ENCODE assay signal across 14 mouse cellular contexts in genomic region chr6:114935362-114935761, GRCm38 (mm10).
"Had no signal": no experiment of that assay in that cellular context is flagged by ENCODE, and none has a peak within 500 bp of the region (broad histone marks: within the 10 kb centered on the region; RNA-seq: fewer than 3 reads in every experiment).

No protein-coding gene starts in this region.

- H3K27ac ChIP-seq: lung, embryonic 15.5 days; macrophage; midbrain, embryonic 13.5 days; midbrain, embryonic 15.5 days; neural tube, embryonic 12.5 days; stomach, embryonic 15.5 days had no signal

- H3K36me3 ChIP-seq: lung, embryonic 15.5 days; midbrain, embryonic 13.5 days; midbrain, embryonic 15.5 days; neural tube, embryonic 12.5 days; stomach, embryonic 15.5 days had no signal

- DNase-seq: lung, adult 2 months; lung, postnatal 14 days; lung, postnatal 36 days; right cerebral cortex, postnatal 14 days; thymus, adult 2 months; thymus, postnatal 25 days; thymus, postnatal 4 days had no signal

- H3K4me3 ChIP-seq: lung, embryonic 15.5 days; megakaryocyte, embryonic 14.5 days; midbrain, embryonic 13.5 days; midbrain, embryonic 15.5 days; neural tube, embryonic 12.5 days; stomach, embryonic 15.5 days had no signal

- H3K27me3 ChIP-seq: lung, embryonic 15.5 days; midbrain, embryonic 13.5 days; midbrain, embryonic 15.5 days; neural tube, embryonic 12.5 days; stomach, embryonic 15.5 days had no signal
